Mouse (Mus musculus): ENCODE data around the gene Coro1c. TPM values are rescaled to one million over a fixed set of nuclear protein-coding genes. Genes with fewer than 3 reads are reported as not detected.
A peak's percentile ranks its signal among the peaks of the same experiment; 100 is the strongest.

The Coro1c gene
- polyA plus RNA-seq, 1 experiment: 2.0 TPM

GRCm38 (mm10) chr5:113910065-113910701 lies 1.6 kb upstream of the Coro1c start:
- peaks cover 51% of the 10 kb centered on the region for H3K4me1 ChIP-seq (ENCODE audit: control insufficient read depth)
- TF ChIP-seq TAL1 (IDR thresholded peaks at IDR 0.05; ENCODE audit: low read length) (no peak), GATA1 (IDR thresholded peaks at IDR 0.05; ENCODE audit: low read length) (no peak)
- H3K9me3 ChIP-seq (ENCODE audit: control insufficient read depth, low read length): no peaks in the 10 kb centered on the region

GRCm38 (mm10) chr5:113907786-113908567 lies 581 bp downstream of the Coro1c start:
- Histone ChIP-seq H3K36me3 (ENCODE audit: control insufficient read depth) (no peaks in the 10 kb centered on the region), H3K4me1 (ENCODE audit: control insufficient read depth) (peaks cover 66% of the 10 kb centered on the region), H3K9me3 (ENCODE audit: control insufficient read depth, low read length) (no peaks in the 10 kb centered on the region), H3K27me3 (ENCODE audit: control insufficient read depth) (no peaks in the 10 kb centered on the region), H3K4me3 (replicated peaks) (peak overlapping the region; percentile 86)
- TF ChIP-seq GATA1 (IDR thresholded peaks at IDR 0.05; ENCODE audit: low read length) (no peak), TAL1 (IDR thresholded peaks at IDR 0.05; ENCODE audit: low read length) (no peak)

More at GRCm38 (mm10) chr5:113910065-113910701, 1.6 kb upstream of the Coro1c start:
- Histone ChIP-seq H3K36me3 (ENCODE audit: control insufficient read depth) (no peaks in the 10 kb centered on the region), H3K27me3 (ENCODE audit: control insufficient read depth) (no peaks in the 10 kb centered on the region), H3K4me3 (replicated peaks) (no peak overlapping the region)

GRCm38 (mm10) chr5:113906958-113907735 lies 1.4 kb downstream of the Coro1c start:
- peaks cover 75% of the 10 kb centered on the region for H3K4me1 ChIP-seq (ENCODE audit: control insufficient read depth)
- no peak for TF ChIP-seq GATA1 (IDR thresholded peaks at IDR 0.05; ENCODE audit: low read length)
- TF ChIP-seq TAL1 (IDR thresholded peaks at IDR 0.05; ENCODE audit: low read length): no peak
- H3K36me3 ChIP-seq (ENCODE audit: control insufficient read depth): no peaks in the 10 kb centered on the region
- no peaks in the 10 kb centered on the region for H3K9me3 ChIP-seq (ENCODE audit: control insufficient read depth, low read length)
- peak overlapping the region; percentile 86 for H3K4me3 ChIP-seq (replicated peaks)
- no peaks in the 10 kb centered on the region for H3K27me3 ChIP-seq (ENCODE audit: control insufficient read depth)

- H3K36me3 ChIP-seq (ENCODE audit: control insufficient read depth): no peaks in the 10 kb centered on the region
- peaks cover 76% of the 10 kb centered on the region for H3K4me1 ChIP-seq (ENCODE audit: control insufficient read depth)
- no peak for TF ChIP-seq TAL1 (IDR thresholded peaks at IDR 0.05; ENCODE audit: low read length)
- no peak for TF ChIP-seq GATA1 (IDR thresholded peaks at IDR 0.05; ENCODE audit: low read length)
- no peak overlapping the region for H3K4me3 ChIP-seq (replicated peaks)
- no peaks in the 10 kb centered on the region for H3K27me3 ChIP-seq (ENCODE audit: control insufficient read depth)
- H3K9me3 ChIP-seq (ENCODE audit: control insufficient read depth, low read length): no peaks in the 10 kb centered on the region
Measured at GRCm38 (mm10) chr5:113904987-113905386, 3.6 kb downstream of the Coro1c start.

GRCm38 (mm10) chr5:113902983-113903382 lies 5.6 kb downstream of the Coro1c start:
- no peaks in the 10 kb centered on the region for H3K36me3 ChIP-seq (ENCODE audit: control insufficient read depth)
- H3K4me3 ChIP-seq (replicated peaks): no peak overlapping the region
- H3K9me3 ChIP-seq (ENCODE audit: control insufficient read depth, low read length): no peaks in the 10 kb centered on the region
- peaks cover 65% of the 10 kb centered on the region for H3K4me1 ChIP-seq (ENCODE audit: control insufficient read depth)
- no peak for TF ChIP-seq TAL1 (IDR thresholded peaks at IDR 0.05; ENCODE audit: low read length)
- H3K27me3 ChIP-seq (ENCODE audit: control insufficient read depth): no peaks in the 10 kb centered on the region

GRCm38 (mm10) chr5:113902017-113902416 lies 6.5 kb downstream of the Coro1c start:
- Histone ChIP-seq H3K4me3 (replicated peaks) (no peak overlapping the region), H3K4me1 (ENCODE audit: control insufficient read depth) (peaks cover 57% of the 10 kb centered on the region), H3K36me3 (ENCODE audit: control insufficient read depth) (no peaks in the 10 kb centered on the region)

GRCm38 (mm10) chr5:113901074-113901571 lies 7.4 kb downstream of the Coro1c start:
- TF ChIP-seq TAL1 (IDR thresholded peaks at IDR 0.05; ENCODE audit: low read length): no peak
- TF ChIP-seq GATA1 (IDR thresholded peaks at IDR 0.05; ENCODE audit: low read length): no peak
- Histone ChIP-seq H3K36me3 (ENCODE audit: control insufficient read depth) (no peaks in the 10 kb centered on the region), H3K9me3 (ENCODE audit: control insufficient read depth, low read length) (no peaks in the 10 kb centered on the region), H3K27me3 (ENCODE audit: control insufficient read depth) (no peaks in the 10 kb centered on the region), H3K4me1 (ENCODE audit: control insufficient read depth) (peaks cover 48% of the 10 kb centered on the region), H3K4me3 (replicated peaks) (no peak overlapping the region)

More at GRCm38 (mm10) chr5:113902017-113902416, 6.5 kb downstream of the Coro1c start:
- no peak for TF ChIP-seq GATA1 (IDR thresholded peaks at IDR 0.05; ENCODE audit: low read length)
- TF ChIP-seq TAL1 (IDR thresholded peaks at IDR 0.05; ENCODE audit: low read length): no peak
- H3K9me3 ChIP-seq (ENCODE audit: control insufficient read depth, low read length): no peaks in the 10 kb centered on the region
- H3K27me3 ChIP-seq (ENCODE audit: control insufficient read depth): no peaks in the 10 kb centered on the region

GRCm38 (mm10) chr5:113899543-113899942 lies 9.0 kb downstream of the Coro1c start:
- H3K27me3 ChIP-seq (ENCODE audit: control insufficient read depth): no peaks in the 10 kb centered on the region
- H3K9me3 ChIP-seq (ENCODE audit: control insufficient read depth, low read length): no peaks in the 10 kb centered on the region
- no peak overlapping the region for H3K4me3 ChIP-seq (replicated peaks)
- TF ChIP-seq TAL1 (IDR thresholded peaks at IDR 0.05; ENCODE audit: low read length) (no peak), GATA1 (IDR thresholded peaks at IDR 0.05; ENCODE audit: low read length) (no peak)
- H3K36me3 ChIP-seq (ENCODE audit: control insufficient read depth): no peaks in the 10 kb centered on the region; the same call in 1 of the 2 replicates
- H3K4me1 ChIP-seq (ENCODE audit: control insufficient read depth): peaks cover 37% of the 10 kb centered on the region
